Mouse (Mus musculus) embryo, embryonic 10.5 days (tissue): Measurements from ENCODE around the gene Unc45a.
A peak's percentile ranks its signal among the peaks of the same experiment; 100 is the strongest.

Experiments
- DNase-seq: peaks from one replicate; pipeline ENCODE4 v3.0.0-alpha.2; 2015; ENCODE audit warnings: low spot score

Gene Unc45a

DNA sequence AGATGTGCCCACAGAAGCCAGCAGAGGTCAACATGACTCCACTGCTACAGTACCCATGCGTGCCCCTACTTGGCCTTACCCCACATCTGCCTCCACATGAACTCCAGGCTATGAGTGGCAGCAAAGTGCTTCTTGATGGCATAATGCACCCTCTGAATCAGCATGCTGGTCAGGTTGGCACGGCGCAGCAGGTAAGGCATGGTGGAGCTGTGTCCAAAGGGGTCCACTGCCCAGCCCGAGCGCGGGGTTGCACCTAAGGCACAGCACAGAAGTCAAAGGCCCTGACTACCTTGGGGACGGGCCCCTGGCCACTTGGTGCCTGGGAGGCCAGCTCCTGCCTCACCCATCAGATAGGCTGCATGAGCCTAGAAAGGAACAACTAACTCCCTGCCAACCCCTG, 26.4 kb upstream of the Unc45a start:
- DNase-seq, result no peak

DNA sequence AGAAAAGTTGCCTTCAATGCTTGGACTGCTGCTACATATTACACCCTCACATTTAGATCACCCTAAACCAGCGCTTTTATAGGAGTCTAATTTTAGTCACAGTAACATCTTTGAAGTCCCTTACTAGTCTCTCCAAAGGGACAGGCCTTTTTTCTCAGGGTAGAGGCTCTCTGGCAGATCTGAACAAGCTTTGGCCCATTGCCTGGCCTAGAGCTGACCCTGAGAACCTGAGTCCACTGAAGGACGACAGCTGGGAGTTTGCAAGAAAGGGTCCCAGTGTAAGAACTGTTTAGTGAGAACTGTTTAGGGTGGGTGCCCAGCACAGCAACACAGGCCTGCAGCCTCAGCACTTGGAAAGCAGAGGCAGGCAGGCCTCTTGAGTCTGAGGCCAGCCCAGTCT, 25.0 kb upstream of the Unc45a start:
- DNase-seq, result no peak

DNA sequence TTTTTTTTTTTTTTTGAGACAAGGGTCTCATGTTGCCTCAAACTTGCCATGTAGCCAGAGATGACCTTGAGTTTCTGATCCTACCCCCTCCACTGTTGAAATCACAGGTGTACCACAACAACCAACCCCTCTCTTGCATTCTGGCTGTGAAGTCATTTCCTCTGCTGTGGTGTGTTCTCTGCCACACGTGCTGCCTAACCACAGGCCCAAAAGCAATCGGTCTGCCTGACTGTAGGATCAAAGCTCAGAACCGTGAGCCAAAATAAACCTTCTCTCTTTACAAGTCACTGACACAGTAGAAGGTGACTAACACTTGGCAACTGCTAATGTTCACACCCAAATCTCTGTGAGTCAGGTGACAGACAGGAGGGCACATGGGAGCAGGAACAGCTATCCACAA, 19.6 kb upstream of the Unc45a start:
- no peak for DNase-seq

DNA sequence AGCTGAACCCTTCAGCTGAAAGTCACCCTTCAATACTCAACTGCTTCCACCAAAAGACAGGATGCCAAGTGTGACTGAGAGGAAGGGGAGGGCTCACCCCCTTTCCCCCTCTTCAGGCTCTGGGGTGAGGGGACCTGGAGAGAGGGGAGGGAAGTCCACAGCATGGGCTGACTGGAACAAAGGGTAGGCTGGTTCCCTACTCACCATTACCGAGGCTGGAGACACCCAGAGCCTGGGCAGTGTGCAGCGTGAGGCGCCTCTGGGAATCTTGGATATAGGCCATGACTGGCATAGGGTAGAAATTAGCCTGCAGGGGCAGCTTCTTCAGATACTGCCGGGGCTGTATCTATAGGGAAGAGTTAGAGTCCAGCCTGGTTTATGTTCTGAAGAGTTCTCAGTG, 17.2 kb upstream of the Unc45a start:
- no peak for DNase-seq

DNA sequence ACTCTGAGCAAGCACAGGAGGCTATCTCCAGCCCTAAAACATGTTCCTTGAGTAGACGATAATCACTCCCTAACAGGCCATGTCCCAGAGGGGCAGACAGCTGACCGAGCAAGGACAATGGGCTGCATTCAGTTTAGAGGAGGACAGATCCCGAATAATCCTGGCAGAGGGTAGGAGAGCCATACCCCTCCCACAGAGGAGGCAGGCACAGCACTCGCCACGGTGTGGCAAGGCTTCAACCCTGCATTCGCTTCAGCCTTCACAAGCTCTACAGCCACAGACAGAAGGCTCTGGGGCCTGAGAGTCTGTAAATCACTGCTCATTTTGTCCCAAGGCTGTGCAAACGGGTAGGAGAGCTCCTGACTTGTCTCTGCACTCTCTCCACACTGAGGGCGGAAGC, 16.4 kb upstream of the Unc45a start:
- peak; percentile 53 for DNase-seq

DNA sequence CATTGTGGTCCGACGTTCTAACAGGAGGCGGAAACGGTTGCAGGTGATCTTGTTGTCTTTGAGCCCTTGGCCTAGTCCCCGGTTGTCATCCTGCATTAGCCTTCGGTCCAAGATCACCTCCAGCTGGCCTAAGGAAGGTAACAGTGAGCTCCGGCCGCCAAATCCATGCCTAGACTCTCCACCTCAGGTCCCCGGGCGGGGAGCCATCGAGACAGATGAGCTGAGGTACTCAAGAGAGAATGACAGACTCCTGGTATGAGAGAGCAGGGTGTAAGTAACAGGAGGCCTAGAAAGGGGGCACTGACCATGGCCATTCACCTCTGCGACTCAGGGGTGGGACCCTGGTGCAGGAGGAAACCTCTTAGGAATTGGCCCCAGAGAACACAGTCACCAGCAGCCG, 15.5 kb upstream of the Unc45a start:
- DNase-seq, result no peak

DNA sequence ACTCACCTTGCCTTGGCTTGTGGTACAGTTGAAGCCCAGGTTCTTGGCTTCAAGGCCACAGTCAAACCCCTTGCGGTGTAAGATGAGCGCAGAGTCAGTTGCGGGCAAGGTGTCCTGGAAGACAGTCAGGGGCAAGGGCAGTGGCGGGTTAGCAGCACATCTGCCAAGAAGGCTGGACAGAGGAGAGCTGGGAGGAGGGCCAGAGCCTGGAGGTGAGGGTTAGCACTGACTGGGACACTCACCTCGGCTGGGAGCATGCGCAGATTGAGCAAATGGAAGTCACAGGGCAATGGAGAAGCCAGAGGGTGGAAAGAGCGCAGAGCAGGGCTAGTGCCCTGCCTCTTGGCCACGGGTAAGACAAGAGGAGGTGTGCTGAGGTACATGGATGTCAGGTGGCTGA, 12.1 kb upstream of the Unc45a start:
- DNase-seq, result no peak

DNA sequence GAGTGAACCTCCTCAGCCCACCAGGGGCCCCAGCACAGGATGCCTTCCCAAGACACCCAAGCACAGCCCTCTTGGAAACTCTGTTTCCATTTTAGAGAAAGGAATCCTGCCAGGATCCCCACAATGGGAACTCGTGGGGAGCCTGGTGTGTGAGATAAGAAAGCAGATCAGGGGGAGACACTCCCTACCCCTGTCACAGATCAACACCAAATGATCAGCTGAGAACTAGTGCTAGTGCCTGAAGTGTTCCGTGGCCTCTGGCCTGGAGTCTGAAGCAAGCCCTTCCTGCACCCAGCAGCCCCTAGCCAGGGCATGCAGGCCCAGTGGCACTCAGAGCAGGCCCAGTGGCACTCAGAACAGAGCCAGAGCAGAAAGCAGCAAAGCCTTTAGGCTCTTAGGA, 10.0 kb upstream of the Unc45a start:
- DNase-seq, result no peak

DNA sequence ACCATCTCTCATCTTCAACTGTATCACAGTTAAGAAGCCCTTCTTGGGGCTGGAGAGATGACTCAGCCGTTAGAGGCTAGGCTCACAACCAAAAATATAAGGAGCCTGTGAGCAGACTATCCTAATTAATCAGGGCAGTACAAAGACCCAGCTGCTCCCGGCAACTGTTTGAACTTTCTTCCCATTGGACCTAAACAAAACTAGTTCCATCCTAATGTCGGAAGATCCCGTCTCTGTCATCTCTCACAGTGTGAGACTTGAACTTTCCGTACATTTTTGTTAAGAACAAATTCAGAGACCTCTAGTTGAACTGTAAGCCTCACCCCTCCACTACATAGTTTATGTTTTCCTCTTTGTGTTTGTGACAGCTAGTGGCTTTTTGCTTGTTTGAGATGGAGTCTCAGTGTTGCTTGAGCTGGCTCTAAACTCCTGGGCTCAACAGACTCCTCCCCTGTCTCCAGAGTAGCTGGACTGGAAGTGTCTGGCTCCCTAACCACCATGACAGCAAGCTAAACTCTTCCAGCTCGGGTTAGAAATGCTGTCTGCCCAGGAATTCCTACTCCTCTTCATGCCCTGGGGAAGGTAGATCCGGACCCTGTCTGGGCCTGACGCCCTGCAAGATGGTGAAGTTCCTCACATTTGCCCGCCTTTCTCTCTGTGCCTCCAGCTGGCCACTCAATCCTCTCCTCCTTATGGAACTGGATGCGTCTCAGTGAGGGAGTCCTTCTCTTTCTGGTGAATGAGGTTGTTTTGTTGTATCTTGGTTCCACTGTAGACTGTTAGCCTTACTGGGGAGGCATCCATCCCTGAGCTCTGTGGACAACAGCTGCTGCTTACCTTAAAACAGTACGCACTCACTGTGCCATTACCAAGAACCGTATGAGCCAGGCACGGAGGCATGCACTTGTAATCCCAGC, 7.1 kb upstream of the Unc45a start:
- no peak for DNase-seq

DNA sequence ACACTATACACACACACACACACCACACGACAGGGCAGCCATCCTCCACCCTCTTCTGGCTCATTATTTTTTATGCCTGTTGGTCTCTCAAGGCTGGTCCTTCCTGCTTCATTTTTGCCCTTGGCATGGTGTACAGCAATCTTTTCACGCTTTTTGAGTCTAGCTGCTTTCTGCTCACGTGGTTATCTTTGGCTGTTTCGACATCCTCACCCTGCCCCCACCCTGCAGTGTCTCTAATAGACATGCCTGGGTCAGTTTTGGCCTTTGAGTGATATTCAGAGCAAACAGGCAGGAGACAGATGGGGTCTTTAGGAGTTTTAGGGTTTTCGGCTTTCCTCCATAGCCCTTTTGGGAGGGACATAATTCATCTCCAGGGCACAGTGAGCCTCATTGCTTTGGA, 6.0 kb upstream of the Unc45a start:
- DNase-seq, result no peak

DNA sequence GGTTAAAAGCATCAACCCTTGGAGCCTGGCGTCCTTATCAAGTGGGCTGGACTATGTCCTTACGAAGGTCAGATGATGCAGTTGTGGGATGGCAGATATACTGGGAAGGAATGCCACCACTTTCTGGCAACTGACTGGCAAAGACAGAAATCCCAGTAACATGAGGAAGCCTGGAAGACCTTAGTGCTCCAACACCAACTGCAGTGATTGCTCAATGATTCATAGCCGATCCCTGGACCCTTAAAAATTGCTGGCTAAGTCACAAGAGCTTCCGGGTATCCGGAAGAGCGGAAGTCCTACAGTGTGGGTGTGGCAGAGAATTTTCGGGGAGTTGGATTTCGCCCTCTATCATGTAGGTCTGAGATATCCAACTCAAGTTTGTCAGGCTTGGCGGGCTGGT, 5.4 kb upstream of the Unc45a start:
- no peak for DNase-seq

DNA sequence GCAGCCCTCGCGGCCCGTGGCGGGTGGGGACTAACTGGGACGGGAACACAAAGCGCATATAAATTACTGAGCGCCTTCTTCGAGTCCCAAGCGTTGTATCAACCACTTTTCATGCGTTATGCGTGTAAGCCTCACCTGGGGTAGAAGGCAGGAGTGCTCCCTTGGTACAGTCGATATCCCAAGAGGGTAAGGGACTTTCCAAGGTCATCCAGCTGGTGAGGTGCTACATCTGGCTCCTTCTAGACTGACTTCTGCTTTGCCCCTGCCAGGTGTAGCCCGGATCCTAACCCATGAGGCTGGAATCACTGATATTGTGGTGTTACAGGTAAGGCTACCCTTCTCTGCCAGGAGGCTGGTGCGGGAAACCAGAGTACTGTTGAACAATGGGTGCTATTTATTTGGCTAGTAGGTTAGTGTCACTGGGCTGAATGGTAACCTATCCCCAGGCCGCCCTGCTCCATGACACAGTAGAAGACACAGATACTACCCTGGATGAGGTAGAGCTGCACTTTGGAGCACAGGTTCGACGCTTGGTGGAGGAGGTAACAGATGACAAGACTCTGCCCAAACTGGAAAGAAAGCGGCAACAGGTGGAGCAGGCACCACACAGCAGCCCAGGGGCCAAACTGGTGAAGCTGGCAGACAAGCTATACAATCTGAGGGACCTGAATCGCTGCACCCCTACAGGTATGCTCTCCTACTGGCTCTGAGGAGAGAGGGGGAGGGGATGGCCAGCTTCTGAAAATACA, 2.6 kb upstream of the Unc45a start:
- DNase-seq, result no peak

DNA sequence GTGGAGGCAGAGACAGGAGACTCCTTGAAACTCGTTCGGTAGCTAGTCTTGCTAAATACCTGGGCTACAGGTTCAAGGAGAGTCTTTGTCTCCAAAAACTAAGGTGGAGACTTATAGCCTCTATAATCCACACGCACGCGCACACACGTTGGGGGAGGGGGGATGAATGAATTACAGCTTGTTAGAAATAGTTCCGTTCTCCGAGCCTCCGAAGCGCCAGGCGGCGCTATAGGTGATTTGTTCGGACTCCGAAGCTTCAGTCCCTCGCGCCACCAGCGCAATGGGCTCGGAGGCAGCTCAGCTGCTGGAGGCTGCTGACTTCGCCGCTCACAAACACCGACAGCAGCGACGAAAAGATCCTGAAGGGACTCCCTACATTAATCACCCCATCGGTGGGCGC, 2.1 kb upstream of the Unc45a start, which contains the start of gene Hddc3:
TSS of gene Hddc3 (plus strand) at position 247 of the 400 bp plus-strand sequence.
- peak; percentile 98 for DNase-seq

DNA sequence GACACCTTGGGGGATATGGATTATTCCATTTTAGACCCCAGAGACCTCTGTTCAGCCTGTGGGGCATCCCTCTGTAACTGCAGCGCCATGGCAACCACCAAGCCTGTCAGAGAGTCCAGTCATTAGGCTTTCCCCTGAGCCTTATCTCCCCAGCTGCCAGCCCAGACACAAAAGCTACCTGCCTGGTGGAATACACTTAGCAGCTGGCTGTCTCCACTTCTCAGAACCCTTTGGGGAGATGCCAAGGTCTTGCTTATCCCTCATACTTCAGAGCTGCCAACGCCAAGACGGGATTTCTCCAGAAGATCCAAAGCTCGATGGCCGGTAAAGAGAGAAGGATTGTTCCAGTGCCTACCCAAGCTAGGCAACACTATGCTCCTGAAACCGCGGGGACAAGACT, 988 bp upstream of the Unc45a start:
- DNase-seq, result no peak

DNA sequence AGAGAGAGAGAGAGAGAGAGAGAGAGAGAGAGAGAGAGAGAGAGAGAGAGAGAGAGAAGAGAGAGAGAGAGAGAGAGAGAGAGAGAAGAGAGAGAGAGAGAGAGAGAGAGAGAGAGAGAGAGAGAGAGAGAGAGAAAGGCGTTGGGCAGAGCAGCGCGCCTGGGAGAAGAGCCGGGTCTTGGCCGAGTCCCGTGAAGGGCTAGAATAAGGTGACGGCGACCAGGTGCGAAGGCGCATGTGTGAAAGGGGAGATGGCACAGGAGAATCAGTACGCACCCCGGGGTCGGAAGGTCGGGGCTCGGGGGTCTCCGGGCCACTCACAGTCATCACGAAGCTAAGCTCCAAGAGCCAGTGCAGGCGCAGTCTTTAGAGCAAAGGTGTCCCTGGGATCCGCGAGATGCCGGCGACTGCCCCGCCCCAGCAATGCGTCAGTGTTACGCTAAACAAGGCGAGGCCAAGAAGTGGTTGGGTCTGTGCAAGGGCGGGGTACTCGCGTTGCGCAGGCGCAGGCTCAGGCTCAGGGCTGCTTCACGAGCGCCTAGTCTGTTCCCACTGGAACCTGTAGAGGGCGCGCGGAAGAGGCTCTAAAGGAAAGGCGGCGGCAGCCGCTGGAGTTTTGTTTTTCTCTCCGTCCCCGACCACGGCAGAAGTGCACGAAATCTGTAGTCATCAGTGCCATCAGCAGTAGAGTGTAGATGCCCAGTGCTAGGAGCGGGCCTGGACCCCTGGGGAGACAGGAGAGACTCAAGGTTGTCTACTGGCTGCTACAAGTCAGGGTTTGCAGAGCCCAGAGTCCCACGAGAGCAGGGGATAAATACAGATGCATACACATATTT, 794 bp downstream of the Unc45a start:
- DNase-seq, result peak; percentile 99

DNA sequence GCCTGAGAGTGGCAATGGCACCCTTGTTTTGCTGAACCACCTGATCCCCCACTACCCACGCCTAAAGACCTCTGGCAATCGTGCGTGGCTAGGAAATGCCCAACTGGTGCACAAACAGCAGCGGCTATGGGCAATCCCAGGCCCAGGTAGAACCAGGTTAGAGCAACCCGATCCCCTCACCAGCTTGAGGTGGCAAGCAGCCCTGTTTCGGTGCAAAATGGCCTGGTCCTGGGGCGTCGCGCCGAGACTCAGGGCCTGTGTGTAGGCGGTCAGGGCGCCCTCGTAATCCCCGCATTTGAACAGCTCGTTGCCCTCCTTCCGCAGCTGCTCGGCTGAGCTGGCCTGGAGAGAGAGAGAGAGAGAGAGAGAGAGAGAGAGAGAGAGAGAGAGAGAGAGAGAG, 1.4 kb downstream of the Unc45a start:
- DNase-seq, result peak; percentile 40

DNA sequence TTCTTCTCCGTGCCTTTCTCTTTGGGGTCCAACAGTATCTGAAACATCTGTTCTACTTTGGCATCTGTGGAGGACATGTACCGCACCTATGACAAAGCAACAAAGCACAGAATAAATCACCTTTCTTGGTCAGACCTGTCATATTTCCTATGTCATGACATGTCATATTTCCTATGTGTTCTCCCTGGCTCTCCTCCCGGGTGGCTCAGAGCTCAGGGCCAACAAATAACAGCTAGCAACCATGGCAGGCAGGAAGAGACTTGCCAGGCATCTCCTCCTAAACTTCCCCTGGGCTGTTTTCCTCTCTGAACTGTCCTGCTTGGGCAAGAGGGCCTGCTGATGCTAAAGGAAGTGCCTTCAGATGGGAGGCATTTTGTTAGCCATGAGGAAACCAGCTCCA, 3.9 kb downstream of the Unc45a start:
- DNase-seq, result no peak

DNA sequence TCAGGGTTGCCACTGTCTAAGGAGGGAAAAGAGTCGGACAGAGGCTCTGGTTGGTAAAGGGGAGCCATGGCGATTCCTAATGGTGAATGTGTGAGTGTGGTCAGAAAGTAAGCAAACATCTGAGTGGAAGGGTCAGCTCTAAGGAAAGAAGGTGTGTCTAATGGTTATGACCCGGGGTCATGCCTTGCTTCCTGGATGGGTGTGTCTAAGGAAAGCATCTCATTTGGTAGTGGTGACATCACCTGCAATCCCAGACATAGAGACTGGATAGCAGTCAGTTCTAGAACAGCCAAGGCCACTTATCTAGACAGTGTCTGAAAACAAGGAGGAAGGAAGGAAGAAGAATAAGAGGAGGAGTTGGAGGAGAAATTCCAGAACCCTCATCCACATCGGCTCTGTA, 6.0 kb downstream of the Unc45a start:
- DNase-seq, result no peak

DNA sequence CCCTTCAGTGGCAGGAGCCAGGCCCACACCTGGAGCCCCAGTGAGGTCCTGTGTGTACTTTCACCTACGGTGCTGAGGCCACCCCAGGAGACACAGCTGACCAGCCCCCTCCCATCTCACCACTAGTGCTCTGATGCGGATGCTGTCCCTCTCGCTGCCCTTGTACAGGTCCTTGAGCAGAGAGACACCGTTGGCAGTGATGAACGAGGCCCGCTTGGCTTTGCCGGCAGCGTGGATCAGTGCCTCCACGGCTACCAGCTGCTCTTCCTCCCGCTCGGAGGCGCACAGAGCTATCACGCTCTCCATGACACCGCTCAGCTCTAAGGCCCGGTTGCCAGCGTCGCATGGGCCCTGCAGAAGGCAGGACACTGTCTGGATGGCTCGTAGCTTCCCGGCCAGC, 9.4 kb downstream of the Unc45a start:
- no peak for DNase-seq

DNA sequence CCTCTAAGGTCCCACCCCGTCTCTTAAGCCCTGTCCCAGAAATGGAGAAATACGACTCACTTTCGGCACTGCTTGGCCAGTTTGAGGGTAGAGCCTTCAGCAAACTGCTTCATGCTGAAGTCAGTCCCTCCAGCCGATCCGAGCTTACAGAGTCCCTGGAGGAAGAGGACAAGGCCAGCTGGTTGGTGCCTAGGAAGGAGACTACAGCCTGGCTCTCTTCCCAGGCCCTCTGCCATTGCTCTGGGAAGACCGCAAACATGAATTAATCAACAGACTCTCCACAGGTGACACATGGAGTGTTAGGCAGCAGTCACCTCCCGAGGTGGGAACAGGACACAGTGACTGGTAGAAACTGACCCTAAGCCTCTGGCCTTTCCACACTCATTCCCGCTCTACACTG, 10.5 kb downstream of the Unc45a start:
- DNase-seq, result no peak

DNA sequence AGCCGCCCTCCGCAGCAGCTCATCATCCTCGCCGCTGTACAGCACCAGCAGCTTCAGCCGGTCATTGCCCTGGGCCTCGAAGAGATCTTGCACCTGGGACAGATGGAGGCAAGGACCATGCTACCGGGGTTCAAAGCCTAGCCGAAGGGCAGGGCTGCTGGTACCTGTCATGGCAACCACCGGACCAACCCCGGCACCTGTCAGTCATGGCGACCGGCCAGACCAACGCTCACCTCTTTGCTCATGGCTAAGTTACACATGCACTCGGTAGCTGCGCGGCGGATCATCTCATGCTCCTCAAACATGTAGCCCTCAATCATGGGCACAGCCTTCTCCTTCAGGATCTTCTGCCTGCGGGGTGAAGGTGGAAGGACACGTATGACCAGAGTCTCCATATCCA, 14.7 kb downstream of the Unc45a start:
- no peak for DNase-seq

DNA sequence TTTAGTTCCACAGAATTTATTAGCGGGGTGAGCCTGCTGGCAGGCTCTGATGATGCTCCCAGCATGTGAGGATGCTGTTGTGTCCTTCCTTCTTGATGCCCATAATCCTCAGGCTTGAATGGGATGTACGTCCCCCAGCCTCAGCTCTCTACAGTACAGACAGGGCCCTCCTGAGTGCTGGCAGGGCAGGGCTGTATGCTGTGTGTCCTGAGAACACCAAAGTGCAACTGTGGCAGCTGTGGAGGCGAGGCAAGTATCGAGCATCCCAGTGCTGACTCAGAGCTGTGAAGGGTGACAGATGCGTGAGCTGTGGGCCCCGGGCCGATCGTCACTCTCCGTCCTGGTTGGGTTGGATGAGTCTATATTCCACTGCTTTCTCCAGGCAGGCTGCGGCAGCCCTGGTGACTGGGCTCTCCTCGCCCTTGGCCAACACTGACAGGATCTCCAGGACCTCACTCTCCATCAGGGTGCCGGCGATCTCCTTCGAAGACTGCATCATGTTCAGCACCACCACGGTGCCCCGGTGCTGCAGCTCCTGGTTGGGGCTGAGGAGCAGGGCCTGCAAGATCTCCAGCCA, 15.4 kb downstream of the Unc45a start:
- DNase-seq, result no peak
